Mouse (Mus musculus) adrenal gland, adult 18-20 months (tissue): ENCODE measurements at regions not wholly inside any gene's neighbourhood (a gene's known extent, or its start where the extent isn't known, plus 50 kb on each side); places are given as distances from the start of the nearest gene placed in this dataset.
A peak's percentile ranks its signal among the peaks of the same experiment; 100 is the strongest.

ENCODE experiments used
- DNase-seq, 2 experiments: peaks; one replicate each; pipeline ENCODE4 v3.0.0; 2021 to 2022; ENCODE audit warnings: low spot score in 2 of 2

DNA sequence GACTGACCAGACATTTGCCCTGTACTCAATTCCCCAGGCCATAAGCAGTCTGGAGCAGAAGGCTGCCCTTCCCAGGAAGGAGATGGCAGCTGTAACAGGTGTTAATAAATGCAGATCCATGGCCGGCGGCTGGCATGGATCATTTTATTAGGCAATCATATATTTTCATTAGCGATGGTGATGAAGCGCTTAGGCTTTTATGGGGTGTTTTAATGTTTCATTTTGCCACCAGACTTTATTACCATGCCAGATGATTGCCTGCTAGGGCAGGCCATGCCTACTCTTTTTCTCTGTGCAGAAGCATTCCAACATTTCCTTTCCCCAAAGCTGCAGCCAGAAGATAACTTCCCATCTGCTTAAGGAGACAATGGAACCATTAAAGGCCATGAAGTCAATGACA lies 596.2 kb downstream of the Gm9195 start:
- DNase-seq: no peak

DNA sequence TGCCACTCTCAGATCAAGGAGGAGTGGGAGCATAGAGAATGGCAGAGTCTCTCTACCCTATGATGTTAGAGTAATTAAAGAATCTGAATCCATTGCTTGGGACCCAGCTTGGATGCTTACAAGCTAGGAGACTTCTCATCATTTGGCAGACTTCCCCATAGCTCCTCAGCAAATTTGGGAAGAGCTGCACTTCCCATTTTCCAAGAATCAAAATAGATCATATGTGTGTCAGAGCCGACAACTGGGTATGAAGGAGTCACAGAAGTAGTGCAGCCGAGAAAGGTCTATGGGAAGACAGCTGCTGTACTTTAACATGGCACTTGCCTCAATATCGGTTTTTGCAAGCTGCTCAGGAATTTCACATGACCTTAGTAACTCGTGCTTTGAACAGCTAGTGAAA lies 596.8 kb downstream of the Gm9195 start:
- no peak for DNase-seq

DNA sequence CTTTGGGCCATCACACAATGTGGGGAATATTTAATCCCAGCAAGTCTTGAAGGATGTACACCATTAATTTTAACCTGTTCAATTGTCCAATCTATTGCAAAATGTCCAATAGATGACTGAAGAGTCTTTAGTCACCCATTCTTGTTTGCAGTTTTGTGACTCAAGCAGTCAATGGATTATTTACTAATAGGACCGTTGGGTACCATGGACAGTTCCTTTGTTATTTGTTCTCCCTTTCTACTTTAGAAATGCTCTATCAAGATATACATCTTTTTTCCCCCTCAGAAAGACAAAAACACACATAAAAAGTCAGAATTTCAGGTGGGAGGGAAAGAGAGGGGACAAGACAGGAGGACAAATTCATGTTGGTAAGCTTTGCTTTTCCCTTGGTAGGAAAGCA lies 598.3 kb downstream of the Gm9195 start:
- no peak for DNase-seq

DNA sequence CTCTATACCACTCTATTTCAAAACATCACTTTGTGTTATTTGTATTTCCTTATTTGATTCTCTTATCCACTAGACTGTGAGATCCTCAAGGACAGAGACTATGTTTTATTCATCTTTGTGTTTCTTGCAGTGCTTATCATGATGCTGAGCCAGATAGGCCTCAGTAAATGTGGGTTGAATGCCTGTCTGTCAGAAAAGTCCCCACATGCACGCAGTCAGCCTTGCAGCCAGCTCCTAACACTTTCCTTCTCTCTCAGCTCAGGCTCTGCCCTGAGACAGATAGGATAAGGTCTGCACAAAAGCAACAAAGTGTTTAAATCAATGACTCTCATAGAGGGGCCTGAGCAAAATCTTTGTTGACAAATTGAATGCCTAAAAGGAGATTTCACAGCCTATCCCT lies 600.0 kb downstream of the Gm9195 start:
- DNase-seq: no peak

DNA sequence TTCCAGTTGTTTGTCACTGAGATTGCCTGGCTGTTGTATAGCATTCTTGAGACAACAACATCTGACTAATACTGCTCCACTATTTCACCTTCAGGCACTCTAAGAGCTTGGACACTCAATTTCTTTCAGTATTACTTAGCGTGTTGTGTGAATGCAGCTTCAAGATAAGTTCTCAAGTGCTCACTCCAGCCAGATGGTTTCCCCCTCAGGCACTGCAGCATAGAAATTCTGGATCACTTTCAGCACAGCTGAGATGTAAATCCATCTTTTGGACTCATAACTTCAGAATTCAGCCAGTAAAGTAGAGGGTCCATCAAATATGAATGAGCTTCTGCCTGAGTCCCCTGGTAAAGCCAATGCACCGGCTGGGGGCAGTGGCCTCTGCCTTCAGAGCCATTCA lies 608.8 kb downstream of the Gm9195 start:
- DNase-seq: no peak

DNA sequence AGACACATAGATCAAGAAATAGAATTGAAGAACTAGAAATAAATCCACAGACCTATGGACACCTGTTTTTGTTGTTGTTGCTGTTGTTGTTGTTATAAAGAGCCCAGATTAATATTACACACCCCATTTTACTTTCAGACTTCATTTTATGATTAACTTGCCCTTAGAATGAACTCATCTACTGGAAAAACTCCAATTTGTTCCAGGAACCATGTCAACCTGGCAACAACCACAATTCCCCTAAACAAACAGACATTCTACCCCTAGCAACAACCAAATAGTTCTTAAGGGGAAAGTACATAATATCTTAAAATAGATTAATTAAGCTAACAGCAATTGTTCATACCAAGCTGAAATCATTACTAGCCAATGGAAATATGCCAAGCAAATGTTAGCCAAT lies 646.1 kb downstream of the Gm9195 start:
- DNase-seq: no peak

DNA sequence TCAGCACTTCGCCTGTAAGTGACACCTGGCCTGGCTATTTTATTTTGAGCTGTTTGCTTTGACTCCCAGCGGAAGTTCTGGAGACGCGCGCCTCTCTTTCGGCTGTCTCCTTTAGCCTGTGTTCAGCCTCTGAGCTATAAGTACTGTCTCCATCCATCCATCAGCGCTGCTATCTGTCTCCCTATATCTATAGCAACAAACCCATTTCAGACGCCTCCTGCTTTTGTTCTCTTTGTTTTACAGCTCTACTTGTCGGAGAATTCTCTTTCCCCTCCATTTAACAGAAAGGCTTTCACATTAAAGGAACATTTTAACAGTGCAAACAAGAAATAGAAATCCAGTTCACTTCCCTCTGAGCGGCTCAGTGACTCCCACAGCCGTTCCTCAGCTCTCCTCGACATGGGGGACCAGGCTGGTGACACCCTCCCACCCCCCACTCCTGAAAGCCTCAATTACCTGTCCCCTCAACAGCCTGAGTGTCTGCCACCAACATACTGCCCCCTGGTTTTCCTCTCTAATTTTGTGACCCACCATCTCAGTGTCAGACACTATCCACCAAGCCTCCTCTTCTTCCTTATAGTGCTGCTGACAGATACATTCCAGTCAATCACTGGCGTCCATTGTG lies 682.7 kb downstream of the Gm9195 start:
- no peak for DNase-seq

DNA sequence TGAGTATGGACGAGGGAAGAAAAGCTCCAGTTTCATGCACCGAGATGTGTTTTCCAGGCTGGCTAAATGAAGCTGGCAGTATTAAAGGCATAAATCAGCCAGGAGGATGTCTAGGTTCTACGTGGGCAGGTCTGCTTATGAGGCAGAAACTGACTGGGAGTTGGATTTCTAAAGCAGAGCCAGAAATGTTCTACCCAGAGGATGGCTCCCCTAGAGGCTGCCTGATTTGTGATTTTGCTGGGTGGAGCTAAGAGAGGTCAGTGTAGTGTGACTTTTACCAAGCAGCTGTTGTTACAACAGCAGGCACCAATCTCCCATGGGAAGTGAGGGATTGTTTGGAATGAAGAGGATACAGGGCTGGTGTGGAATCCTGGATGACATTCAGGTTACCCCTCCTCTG lies 686.0 kb downstream of the Gm9195 start:
- DNase-seq: no peak

DNA sequence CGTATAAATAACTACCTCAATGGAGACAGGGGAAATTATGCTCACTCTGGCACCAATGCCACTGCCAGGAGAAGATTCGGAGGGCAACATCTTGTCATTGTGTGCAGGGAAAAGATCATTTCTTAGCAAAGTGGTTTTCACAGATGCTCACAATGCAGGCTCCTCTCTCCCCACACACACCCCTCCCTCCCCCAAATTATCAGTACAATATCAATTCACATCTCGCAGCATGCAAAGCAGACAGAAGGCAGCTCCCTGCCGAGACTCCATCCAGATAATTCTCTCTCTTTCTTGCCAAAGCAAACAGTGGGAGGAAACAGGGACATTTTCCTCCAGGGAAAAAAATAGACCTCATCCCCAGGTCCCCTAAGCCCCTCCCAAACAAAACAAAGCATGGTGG lies 691.8 kb downstream of the Gm9195 start:
- DNase-seq: no peak

DNA sequence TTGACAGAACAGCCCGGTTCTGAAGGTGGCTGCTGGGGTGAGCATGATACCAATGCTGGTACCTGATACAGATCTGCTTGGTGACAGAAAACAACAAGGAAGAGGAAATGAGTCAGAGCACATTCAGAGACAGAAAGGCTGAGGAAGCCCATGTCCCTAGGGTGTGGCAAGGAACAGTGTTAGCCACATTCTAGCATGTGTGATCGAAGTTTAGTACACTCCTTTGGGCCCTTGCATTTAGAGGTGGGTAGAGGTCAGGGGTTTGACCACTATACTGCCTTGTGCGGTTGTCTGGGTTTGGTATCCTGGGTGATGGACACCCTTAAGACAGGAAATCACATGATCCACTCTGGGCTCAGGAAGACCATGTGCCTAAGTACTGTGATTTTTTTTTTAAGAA lies 695.9 kb downstream of the Gm9195 start:
- no peak for DNase-seq

DNA sequence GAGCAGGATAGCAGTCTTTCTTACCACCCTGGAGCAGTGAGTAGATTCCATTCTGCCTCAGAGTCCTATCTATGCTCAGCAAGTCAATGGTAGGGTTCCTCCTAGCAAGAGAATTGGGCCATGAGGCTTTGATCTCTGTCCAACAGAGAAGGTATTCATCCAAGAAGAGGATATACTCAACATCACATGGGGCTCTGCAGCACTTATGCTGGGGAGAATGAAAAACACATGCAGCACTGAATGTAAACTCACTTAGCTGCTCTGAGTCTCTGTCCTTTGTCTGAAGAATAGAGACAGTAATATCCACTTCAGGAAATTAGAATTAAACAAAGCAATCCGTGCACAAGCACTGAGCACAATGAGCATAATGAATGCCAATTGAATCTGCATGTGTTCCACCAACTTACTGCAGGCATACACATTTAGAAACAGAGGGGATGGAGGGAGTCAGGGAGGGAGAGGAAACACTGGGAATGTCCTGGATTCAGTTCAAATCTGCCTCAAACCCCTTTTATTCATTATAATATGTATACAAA lies 714.6 kb downstream of the Gm9195 start:
- no peak for DNase-seq

DNA sequence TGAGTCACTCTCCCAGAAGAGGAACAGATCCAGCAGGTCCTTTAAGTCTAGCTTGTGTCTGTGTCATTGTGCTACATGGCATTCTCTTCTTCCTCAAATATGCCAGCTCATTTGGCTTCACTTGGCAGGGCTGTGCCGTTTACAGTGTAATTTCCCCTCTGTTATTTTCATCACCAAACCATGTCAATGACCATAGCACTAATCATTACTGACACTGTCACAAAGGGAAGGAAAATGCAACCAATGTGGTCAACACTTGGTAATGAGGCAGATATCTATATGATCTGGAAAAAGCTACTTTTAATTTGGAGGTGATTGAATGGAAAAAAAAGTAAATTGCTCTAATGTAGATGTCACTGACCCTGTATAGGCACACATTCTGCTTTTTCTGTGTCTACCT lies 724.8 kb downstream of the Gm9195 start:
- DNase-seq: no peak

DNA sequence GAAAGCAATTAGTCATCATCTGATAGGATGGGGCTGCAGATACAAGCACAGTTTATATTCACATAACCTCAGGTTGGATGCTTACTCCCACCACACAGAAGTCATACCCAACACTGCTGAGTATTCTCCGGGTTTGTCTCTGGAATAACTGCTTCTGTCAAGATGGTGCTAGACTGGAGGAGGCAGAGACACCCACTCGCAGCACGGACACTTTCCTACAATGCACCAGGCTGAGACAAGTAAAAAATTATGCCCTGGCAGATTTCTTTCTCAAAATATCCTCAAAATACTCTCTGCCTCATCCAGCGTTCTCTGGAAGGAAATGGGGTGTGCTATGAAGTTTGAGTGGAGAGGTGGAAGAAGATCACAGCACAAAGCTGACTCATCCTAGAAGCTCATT lies 763.1 kb downstream of the Gm9195 start:
- DNase-seq: no peak

DNA sequence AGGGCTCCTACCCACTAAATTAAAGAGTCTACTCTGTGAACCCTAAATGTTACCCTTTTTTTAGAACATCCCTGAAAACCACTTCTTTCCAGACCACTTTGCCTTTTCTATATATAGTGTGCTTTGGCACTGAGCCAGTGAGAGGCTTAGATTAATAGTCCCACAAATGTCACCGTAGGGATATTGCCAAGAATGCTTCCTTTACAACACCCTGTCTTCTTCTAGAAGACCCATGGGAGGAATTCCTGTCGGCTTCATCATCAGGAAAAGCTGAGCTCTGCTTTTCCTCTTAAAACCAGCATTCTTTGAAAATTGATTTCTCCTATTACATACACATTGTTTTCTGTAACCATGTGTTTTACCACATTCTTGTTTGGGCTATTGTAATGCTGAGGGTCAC lies 768.1 kb downstream of the Gm9195 start:
- no peak for DNase-seq

DNA sequence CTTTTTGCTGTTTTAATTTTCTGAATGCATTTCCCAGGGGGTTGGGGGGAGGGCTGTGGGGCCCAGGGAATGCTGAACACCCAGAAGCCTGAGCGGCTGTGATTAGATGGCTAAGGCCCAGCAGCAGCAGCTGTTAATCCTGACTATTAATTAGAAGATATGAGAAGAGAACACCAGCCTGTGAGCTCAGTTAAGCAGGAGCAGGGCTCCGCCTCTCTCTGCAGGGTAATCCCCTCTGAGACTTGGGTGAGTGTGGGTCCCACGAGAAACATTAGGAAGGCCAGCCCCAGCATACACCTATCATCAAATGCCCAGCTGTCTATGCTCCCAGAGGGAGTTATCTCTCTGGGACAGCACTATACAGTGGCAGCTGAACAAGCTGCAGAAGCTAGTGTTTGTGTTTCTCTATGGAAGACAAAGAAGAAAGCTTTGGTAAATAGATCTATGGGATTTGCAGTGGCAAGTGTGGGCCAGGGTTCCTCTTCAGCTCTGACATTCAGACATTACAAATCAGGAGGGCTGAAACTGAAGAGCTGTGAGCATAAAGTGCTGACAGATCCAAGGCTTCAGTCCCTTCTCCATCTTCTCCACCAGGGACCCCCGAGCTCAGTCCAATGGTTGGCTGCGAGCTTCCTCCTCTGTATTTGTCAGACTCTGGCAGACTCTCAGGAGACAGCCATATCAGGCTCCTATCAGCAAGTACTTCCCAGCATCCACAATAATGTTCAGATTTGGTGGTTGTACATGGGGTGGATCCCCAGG lies 781.9 kb downstream of the Gm9195 start:
- no peak for DNase-seq

DNA sequence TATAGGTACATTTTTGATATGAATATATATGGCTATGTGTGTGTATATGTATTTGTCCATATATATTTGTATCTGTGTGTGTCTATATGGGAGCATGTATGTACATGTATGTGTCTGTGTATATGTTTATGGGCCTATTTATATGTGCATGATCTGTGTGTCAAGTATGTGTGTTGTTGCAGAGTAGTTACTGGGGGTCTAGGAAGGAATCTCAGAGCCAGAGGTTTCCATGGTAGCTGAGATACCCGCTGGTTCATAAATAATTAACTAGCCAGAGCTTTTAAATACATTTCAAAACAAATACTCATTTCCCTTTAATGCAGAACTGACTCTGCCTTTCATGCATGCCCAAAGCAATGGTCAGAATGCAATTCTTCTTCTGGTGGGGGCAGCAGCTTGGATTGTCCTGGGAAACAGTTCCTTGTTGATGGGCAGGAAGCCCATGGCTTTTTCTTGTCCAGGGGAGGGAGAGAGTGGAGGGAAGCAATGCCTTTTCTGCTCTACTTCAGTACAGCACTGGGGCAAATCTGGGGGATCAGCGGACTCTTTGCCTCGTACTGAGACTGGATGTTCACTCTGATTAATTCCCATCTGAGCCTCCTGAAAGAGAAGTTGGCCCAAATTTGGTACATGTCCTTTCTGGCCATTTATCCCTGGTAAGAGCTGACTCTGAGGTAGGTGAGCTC lies 798.7 kb downstream of the Gm9195 start:
- DNase-seq: no peak

DNA sequence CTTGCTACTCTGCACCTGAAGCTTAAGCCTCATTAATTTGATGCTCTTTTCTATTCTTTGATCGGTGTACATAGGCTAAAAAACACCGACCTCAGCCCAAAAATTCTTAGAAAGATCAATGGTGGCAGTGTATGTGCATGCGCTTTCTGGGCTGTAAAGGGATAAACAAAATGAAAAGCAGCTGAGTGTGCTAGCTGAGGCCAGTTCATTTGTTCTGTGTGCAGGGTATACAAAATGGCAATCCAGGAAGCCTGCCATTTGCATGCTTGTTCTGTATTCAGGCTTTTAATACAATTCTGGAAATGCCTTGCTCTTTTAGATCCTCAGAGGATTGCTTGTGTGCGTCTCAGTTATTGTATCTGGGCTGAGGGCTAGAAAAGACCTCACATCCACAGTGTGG lies 817.1 kb downstream of the Gm9195 start:
- no peak for DNase-seq

DNA sequence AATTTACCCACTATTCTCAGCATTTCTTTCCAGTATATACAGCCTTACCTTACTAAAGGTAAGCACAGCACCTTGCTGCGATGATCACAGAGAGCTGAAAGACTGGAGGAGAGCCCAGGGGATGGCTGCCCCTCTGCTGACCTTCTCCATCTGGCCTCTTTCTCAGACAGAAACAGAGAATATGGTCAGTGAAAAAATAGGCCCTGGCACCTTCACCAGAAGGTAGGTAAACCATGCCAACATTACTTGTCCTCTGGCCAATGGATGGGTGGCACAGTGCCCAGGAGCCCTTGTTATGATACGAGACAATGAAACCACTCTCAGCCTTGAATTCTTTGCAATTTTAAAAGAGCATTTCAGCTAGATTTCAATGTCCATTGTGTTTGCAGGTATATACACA lies 817.8 kb downstream of the Gm9195 start:
- no peak for DNase-seq

DNA sequence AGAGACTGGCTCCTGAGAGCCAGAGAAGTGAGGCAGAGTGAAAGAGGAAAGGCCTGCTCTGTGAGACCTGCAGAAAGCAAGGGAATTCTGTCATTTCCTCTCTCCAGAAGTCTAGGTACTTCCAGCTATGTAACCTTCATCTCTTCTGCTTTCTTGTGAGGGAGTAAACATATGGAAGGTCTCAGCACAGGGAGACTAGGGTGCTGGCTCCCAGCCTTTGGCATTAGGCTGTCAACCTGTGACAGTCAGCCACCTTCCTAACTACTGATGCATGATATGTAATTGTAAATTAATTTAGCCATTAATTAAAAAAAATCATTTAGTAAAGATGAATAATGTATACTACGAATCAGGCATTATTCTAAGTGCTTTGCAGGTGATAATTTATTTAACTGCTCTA lies 819.2 kb downstream of the Gm9195 start:
- no peak for DNase-seq

DNA sequence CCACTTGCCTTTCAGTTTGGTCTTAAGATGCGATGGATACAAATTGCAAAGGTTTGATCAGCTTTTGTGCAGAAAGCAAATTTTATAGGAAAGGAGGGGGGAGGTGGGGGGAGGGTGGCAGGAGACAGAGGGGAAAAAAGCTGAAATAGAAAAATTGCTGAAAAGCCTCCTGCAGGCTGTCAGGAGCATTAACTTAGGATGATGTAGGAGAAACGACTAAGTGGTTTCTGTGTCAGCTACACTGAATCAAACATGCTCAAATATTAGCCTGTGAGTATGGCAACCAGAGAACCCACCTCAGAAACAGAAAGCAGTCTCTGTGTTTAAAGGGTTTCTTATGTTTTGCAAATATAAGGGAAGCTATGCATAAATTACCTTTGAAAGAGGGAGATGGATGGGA lies 819.6 kb downstream of the Gm9195 start:
- DNase-seq: no peak

DNA sequence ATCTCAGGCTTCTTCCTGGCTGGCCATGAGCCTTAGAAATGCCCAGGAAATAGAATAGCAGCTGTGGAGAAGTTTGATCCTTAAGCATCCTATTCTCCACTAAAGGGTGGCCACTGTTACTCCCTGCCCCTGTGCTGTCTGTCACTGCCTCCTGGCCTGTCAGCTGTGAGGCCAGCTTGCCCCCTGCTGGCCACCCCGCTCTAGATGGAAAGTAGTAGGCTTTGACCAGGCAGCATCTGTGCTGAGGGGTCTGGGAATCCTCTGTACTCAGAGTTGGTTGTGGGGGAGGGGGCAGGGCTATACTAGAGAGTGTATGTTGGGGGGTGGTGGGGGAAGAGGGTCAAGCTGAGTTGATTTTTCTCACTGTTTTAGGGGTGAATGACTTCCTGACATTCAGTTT lies 821.2 kb downstream of the Gm9195 start:
- peak; percentile 51 to 55 for DNase-seq

DNA sequence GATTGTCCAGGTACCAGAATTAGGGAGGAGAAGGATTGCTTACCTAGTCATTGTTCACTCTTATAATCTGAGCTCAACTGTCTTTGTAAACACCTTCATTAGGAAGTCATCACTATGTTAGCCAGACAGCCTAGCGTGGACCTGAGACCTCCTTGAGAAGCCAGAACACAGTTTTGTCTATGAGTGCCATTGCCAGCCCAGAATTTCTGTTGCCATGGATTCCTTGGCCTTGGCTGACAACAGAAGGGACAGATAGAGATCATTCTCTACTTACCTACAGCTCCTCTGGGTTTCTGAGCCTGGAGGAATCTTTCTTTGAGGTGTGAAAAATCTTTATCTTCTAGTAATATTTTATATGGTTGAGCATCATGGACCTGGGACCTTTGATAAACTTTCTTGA lies 825.0 kb downstream of the Gm9195 start:
- no peak for DNase-seq
